Mouse (Mus musculus): Measurements from ENCODE around the gene Fermt2. TPM values are rescaled to one million over a fixed set of nuclear protein-coding genes. Genes with fewer than 3 reads are reported as not detected.

Fermt2 gene
- polyA plus RNA-seq, 1 experiment from 2014 or later = 206 TPM

- H3K36me3 ChIP-seq = peaks cover 83% of the 10 kb centered on the region
Observed at GRCm38 (mm10) chr14:45462875-45463475, 66.9 kb downstream of the Fermt2 start.

DNA sequence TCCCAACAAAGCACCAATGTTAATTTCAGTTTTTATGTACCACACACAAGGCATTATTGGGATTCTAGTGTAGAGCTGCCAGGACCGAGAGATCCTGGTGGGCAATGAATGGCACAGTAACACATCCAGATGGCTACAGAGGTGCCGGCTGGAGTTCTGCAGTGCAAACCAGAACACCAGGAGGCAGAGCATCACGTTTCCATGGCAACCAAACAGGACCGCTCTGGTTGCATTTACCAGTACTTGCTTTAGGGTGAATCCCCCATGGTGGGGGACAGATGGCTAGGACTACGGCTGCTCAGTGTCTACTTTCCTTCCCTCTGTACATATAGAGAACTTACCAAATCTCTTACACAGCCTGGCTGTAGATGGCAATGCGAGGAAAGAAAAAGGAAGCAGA lies 67.5 kb downstream of the Fermt2 start:
- Histone ChIP-seq H3K27ac (ENCODE audit: poor library complexity, severe bottlenecking) (no peak overlapping the region), H3K4me3 (no peak overlapping the region), H3K9ac (no peak overlapping the region), H3K9me3 (replicated peaks) (no peaks in the 10 kb centered on the region), H3K36me3 (peaks cover 83% of the 10 kb centered on the region), H3K4me1 (replicated peaks) (peaks cover 31% of the 10 kb centered on the region), H3K4me2 (no peak overlapping the region), H3K27me3 (replicated peaks) (no peaks in the 10 kb centered on the region)
- 69% methylated on average over 6 of the region's 6 CpGs for WGBS
- no peak for ATAC-seq (ENCODE audit: insufficient number of reproducible peaks, low FRiP score)

More at GRCm38 (mm10) chr14:45462875-45463475, 66.9 kb downstream of the Fermt2 start:
- no peaks in the 10 kb centered on the region for H3K9me3 ChIP-seq (replicated peaks)
- peak overlapping the region; percentile 31 for H3K4me2 ChIP-seq
- no peak overlapping the region for H3K9ac ChIP-seq
- ATAC-seq (ENCODE audit: insufficient number of reproducible peaks, low FRiP score) = no peak
- peaks cover 28% of the 10 kb centered on the region for H3K4me1 ChIP-seq (replicated peaks)
- H3K27me3 ChIP-seq (replicated peaks) = no peaks in the 10 kb centered on the region
- H3K4me3 ChIP-seq = no peak overlapping the region
- WGBS = 55% methylated on average over 10 of the region's 10 CpGs
- H3K27ac ChIP-seq (ENCODE audit: poor library complexity, severe bottlenecking) = peak overlapping the region; percentile 85

GRCm38 (mm10) chr14:45461945-45462344 lies 68.0 kb downstream of the Fermt2 start:
- ATAC-seq (ENCODE audit: insufficient number of reproducible peaks, low FRiP score) = no peak
- Histone ChIP-seq H3K36me3 (peaks cover 80% of the 10 kb centered on the region), H3K27me3 (replicated peaks) (no peaks in the 10 kb centered on the region), H3K9me3 (replicated peaks) (no peaks in the 10 kb centered on the region), H3K9ac (no peak overlapping the region), H3K27ac (ENCODE audit: poor library complexity, severe bottlenecking) (no peak overlapping the region), H3K4me3 (no peak overlapping the region), H3K4me1 (replicated peaks) (peaks cover 35% of the 10 kb centered on the region), H3K4me2 (no peak overlapping the region)
- WGBS = 94% methylated on average over 6 of the region's 6 CpGs

DNA sequence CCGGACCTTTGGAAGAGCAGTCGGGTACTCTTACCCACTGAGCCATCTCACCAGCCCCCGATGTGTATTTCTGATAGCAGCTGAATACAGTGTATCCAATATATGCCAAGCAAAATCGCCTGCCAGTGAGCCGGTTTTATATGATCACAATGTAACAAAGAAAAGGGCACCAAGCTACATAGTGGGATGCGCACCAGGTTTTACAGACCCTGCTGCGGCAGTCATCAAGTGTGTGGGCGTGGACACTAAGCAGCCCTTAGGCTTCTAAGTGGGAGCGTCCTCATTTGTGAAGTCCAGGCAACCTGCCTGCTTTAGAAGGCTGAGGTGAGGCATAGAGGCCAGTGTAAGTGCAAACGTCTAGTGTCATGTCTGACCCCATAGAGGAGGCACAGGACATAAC lies 69.4 kb downstream of the Fermt2 start:
- Histone ChIP-seq H3K4me2 (no peak overlapping the region), H3K4me3 (no peak overlapping the region), H3K27ac (ENCODE audit: poor library complexity, severe bottlenecking) (no peak overlapping the region), H3K27me3 (replicated peaks) (no peaks in the 10 kb centered on the region), H3K9ac (no peak overlapping the region), H3K9me3 (replicated peaks) (no peaks in the 10 kb centered on the region), H3K4me1 (replicated peaks) (peaks cover 48% of the 10 kb centered on the region), H3K36me3 (peaks cover 65% of the 10 kb centered on the region)
- ATAC-seq (ENCODE audit: insufficient number of reproducible peaks, low FRiP score) = no peak
- 90% methylated on average over 10 of the region's 10 CpGs for WGBS

DNA sequence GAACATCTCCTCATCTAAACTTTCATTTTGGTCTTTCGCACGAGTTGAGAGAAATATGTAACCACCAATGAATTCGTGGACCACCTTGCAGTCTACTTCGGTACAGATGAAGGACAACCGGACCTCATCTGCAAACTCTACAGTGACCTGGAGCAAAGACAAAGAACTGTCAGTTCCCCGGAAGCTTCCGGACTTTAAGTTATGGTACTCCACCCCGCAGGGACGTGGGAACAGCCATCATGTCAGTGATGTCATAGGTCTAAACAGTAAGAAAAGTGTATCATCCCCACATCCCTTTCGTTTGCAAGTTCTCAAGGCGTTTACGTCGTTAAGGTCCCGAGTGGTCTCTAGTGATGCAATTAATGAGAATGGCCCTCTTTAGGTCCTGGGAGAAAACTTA lies 70.0 kb downstream of the Fermt2 start:
- WGBS = 91% methylated on average over 14 of the region's 14 CpGs
- H3K27me3 ChIP-seq (replicated peaks) = no peaks in the 10 kb centered on the region
- peaks cover 64% of the 10 kb centered on the region for H3K36me3 ChIP-seq
- H3K27ac ChIP-seq (ENCODE audit: poor library complexity, severe bottlenecking) = no peak overlapping the region
- no peak overlapping the region for H3K4me3 ChIP-seq
- no peak overlapping the region for H3K4me2 ChIP-seq
- H3K9me3 ChIP-seq (replicated peaks) = no peaks in the 10 kb centered on the region
- peaks cover 51% of the 10 kb centered on the region for H3K4me1 ChIP-seq (replicated peaks)
- H3K9ac ChIP-seq = no peak overlapping the region
- no peak for ATAC-seq (ENCODE audit: insufficient number of reproducible peaks, low FRiP score)

- Histone ChIP-seq H3K36me3 (peaks cover 46% of the 10 kb centered on the region), H3K4me2 (no peak overlapping the region), H3K27ac (ENCODE audit: poor library complexity, severe bottlenecking) (peak overlapping the region; percentile 85), H3K9ac (no peak overlapping the region), H3K27me3 (replicated peaks) (no peaks in the 10 kb centered on the region), H3K4me3 (no peak overlapping the region), H3K4me1 (replicated peaks) (peaks cover 53% of the 10 kb centered on the region), H3K9me3 (replicated peaks) (no peaks in the 10 kb centered on the region)
- ATAC-seq (ENCODE audit: insufficient number of reproducible peaks, low FRiP score) = no peak
- 59% methylated on average over 9 of the region's 9 CpGs for WGBS
Observed at GRCm38 (mm10) chr14:45457003-45457402, 72.9 kb downstream of the Fermt2 start.

- Histone ChIP-seq H3K4me3 (no peak overlapping the region), H3K9ac (no peak overlapping the region), H3K4me1 (replicated peaks) (peaks cover 57% of the 10 kb centered on the region), H3K27ac (ENCODE audit: poor library complexity, severe bottlenecking) (peak overlapping the region; percentile 52), H3K9me3 (replicated peaks) (no peaks in the 10 kb centered on the region), H3K36me3 (peaks cover 41% of the 10 kb centered on the region), H3K4me2 (no peak overlapping the region), H3K27me3 (replicated peaks) (no peaks in the 10 kb centered on the region)
- peak; percentile 26; the same call in 1 of the 2 replicates for ATAC-seq (ENCODE audit: insufficient number of reproducible peaks, low FRiP score)
- 0% methylated on average over 1 of the region's 1 CpGs for WGBS
Observed at GRCm38 (mm10) chr14:45456502-45456846, 73.4 kb downstream of the Fermt2 start.

DNA sequence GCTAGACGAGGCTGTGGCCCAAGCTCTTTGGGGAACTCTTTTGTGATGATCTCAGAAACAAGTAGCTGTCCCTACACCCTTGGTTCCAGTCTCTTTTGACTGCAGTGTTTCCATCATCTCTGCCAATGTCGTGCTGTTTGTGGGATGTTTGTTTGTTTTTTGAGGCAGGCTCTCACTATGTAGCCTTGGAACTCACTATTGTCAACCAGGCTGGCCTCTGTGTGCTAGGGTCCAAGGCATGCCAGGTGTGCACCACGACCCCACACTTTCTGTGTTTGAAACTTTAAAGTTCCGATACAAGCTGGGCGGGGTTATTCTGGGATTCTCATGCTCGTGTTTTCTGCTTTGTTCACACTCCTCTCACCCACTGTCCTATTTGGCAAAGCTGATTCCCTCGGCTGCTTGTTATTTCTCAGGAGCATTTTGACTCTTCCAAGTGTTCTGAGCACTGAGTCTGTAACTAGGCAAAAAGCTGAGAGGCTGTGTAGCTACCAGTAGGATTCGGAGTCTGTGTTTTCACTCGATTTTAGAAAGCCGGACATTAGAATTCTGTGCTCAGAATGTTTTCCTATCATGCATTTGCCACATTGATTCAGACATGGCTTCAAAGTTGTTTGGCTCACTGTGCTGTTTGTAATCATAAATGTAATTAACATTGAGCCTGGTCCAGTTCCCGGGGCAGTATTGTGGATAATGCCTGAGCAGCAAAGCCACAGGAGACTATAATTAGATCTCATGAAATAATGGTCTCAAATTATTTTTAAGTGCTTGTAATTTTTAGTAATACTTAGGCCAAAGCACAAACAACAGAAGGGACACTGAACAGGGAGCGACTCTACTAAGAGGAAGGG lies 74.0 kb downstream of the Fermt2 start:
- no peak overlapping the region for H3K9ac ChIP-seq
- peaks cover 36% of the 10 kb centered on the region for H3K36me3 ChIP-seq
- no peaks in the 10 kb centered on the region for H3K9me3 ChIP-seq (replicated peaks)
- H3K4me3 ChIP-seq = no peak overlapping the region
- peaks cover 62% of the 10 kb centered on the region for H3K4me1 ChIP-seq (replicated peaks)
- WGBS = 51% methylated on average over 12 of the region's 12 CpGs
- no peaks in the 10 kb centered on the region for H3K27me3 ChIP-seq (replicated peaks)
- ATAC-seq (ENCODE audit: insufficient number of reproducible peaks, low FRiP score) = no peak
- no peak overlapping the region for H3K4me2 ChIP-seq
- H3K27ac ChIP-seq (ENCODE audit: poor library complexity, severe bottlenecking) = peak overlapping the region; percentile 52

- no peak for ATAC-seq (ENCODE audit: insufficient number of reproducible peaks, low FRiP score)
- H3K9ac ChIP-seq = peak overlapping the region; percentile 35
Observed at GRCm38 (mm10) chr14:45453538-45454233, 76.2 kb downstream of the Fermt2 start.

DNA sequence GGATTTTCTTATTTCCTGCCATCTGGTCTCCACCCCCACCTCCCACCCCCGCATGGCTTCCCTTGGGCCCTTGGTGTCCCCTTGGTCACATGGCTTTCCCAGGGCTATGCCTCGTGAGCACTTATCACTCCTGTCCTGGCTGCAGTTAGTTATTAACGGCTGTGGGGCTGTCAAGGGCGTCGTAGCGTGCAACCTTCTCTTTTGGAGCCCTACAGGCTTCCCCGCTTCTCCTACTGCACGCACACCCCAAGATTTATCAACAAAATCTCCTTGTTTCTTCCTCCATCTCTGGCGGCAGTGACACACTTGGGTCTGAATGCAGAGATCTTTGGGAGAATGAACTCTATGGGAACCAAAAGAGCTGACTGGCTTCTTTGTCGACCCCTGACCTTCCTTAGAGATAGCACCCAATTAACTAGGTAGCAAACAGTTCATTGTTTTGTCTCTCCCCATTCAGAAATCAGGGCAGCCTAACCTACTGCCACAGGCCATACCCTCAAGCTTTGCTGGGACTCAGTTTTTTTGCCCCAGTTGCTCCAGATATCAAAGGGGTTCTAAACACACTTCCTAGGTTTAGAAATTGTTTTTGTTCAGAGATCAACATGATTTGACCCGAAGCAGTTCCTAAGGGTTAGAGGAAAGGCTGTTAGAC lies 76.9 kb downstream of the Fermt2 start:
- peak overlapping the region; percentile 87 for H3K27ac ChIP-seq (ENCODE audit: poor library complexity, severe bottlenecking)
- no peaks in the 10 kb centered on the region for H3K9me3 ChIP-seq (replicated peaks)
- peak; percentile 65 for ATAC-seq (ENCODE audit: insufficient number of reproducible peaks, low FRiP score)
- H3K4me2 ChIP-seq = peak overlapping the region; percentile 35; the same call in 1 of the 2 replicates
- 11% methylated on average over 11 of the region's 11 CpGs for WGBS
- peaks cover 11% of the 10 kb centered on the region for H3K36me3 ChIP-seq
- H3K9ac ChIP-seq = no peak overlapping the region
- H3K27me3 ChIP-seq (replicated peaks) = no peaks in the 10 kb centered on the region
- H3K4me3 ChIP-seq = no peak overlapping the region
- H3K4me1 ChIP-seq (replicated peaks) = peaks cover 67% of the 10 kb centered on the region

More at GRCm38 (mm10) chr14:45453538-45454233, 76.2 kb downstream of the Fermt2 start:
- peaks cover 18% of the 10 kb centered on the region for H3K36me3 ChIP-seq
- H3K9me3 ChIP-seq (replicated peaks) = no peaks in the 10 kb centered on the region
- H3K27ac ChIP-seq (ENCODE audit: poor library complexity, severe bottlenecking) = peak overlapping the region; percentile 87
- H3K4me1 ChIP-seq (replicated peaks) = peaks cover 67% of the 10 kb centered on the region
- WGBS = 44% methylated on average over 5 of the region's 5 CpGs
- no peak overlapping the region for H3K4me2 ChIP-seq
- H3K27me3 ChIP-seq (replicated peaks) = no peaks in the 10 kb centered on the region
- H3K4me3 ChIP-seq = no peak overlapping the region
